Mouse (Mus musculus) NIH3T3 (cell line): Measurements from ENCODE around the gene Adipor2.
"Not testable (repeated sequence)": the region's sequence is repeated elsewhere in the genome, so short reads cannot be mapped to it uniquely, and the experiment has no call there.

Experiments used
- DNase-seq: peaks from one replicate; pipeline ENCODE4 v3.0.0-alpha.2; 2012; ENCODE audit warnings: low read depth

Adipor2 gene

DNA sequence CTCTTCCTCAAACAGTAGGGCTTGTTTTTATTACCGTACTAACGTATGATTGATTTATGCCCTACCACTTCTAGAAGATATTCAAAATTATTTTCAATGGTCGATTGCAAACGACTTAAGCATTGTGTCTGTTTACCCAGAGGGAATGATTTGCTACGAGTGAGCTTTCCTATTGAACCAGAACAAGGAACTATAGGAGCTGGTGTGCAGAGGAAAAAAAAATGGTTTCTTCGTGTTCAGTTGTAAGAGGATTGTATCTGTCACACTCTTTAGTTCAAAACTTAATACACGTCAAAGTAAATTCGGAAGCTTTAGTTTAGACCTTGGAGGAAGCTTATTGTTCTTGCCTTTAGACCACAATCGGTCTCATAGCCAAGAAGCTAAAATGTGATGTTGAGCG lies 28.4 kb downstream of the Adipor2 start:
- no peak for DNase-seq

GRCm38 (mm10) chr6:119388650-119389012 lies 28.9 kb downstream of the Adipor2 start:
- DNase-seq: peak; percentile 99

GRCm38 (mm10) chr6:119387801-119388649 lies 29.5 kb downstream of the Adipor2 start:
- no peak for DNase-seq

DNA sequence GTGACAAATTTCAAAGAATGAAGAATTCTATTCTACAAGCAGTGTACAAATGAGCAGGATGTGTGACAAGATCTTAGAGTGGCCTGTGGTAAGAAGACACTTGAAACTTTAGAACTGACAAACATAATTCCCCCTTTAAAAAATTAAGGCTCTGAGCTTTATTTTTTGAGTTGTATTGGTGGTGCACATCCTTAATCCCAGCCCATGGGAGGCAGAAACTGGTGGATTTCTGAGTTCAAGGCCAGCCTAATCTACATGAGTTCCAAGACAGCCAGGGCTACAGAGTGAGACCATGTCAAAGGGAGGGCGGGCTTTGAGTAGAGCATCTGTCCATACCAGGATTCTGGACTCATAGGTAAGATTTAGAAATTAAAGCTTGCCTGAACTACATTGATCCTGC lies 30.7 kb downstream of the Adipor2 start:
- DNase-seq: no peak

DNA sequence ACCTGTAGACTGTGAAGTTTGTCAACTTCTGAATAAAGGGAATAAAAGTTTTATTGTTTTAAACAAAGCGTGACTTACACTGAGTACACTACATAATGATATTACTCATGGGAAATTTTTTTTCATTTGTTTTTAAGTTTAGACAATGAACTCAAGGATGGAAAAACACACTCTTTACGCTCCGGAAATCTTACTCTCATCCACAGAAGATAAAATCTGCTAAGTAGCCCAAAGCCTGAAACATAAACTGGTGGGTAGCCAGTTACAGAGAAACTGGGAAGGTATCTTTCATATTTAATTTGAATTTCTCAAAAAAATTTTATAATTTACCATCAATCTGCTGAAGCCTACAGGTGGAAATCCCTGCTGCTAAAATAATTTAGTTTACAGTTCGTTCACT lies 31.1 kb downstream of the Adipor2 start:
- DNase-seq: no peak

- no peak for DNase-seq
Observed at GRCm38 (mm10) chr6:119385668-119386067, 31.8 kb downstream of the Adipor2 start.

- no peak for DNase-seq
Observed at GRCm38 (mm10) chr6:119378631-119379030, 38.9 kb downstream of the Adipor2 start.

DNA sequence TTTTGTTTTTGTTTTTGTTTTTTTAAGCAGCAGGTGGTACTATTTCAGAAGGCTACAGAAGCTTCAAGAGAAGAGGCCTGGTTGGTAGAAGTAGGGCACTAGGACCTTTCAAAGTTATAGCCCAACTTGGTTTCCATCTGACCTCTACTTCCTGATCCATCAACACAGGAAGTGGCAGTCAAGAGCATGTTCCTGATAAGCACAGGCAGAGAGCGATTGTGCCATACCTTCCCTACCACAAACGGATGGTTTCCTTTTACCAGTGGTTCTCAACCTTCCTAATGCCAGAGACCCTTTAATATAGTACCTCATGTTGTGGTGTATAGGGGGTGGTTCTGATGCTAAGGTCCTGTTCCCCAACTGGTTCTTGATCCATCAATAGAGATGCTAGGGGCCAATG lies 39.9 kb downstream of the Adipor2 start:
- DNase-seq: no peak

DNA sequence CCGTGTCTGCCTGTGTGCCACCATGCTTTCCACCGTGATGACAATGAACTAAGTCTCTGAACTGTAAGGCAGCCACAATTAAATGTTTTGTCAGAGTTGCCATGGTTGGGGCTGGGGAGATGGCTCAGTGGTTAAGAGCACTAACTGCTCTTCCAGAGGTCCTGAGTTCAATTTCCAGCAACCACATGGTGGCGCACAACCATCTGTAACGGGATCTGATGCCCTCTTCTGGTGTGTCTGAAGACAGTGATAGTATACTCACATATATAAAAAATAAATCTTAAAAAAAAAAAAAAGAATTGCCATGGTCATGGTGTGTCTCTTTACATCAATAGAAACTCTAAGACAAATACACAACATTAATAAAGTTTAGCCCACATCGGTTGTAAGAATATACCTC lies 42.5 kb downstream of the Adipor2 start:
- no peak for DNase-seq

DNA sequence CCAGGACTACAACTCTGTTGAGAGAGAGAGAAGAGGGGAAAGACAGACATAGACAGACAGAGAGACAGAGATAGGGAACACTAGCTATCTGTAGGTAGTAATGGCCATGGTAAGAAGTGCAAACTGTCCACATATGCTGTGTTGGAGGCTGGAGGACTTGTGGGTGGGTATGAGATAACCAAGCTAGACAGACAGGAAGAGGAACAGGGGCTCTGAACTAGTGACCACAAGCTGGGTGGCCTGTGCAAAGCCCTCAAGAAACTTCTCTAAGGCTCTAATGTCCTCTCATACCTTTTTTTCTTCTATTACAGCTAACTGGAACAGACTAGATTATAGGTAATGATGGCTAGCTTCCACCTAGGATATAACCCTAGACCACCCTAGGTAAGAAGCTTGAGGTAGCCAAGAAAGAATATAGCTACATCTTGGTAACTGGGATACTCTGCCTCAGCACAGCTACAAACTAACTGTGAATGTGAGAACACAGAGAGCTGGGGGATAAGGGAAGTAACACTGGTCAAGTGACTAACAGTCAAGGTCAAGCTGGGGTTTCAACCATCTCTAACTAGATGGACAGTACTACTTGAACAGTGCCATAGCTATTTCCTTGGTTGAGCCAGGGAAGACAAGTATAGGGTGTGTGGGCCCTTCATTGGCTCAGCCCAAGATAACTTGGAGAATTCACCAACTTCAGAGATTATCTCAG lies 44.4 kb downstream of the Adipor2 start:
- no peak for DNase-seq

GRCm38 (mm10) chr6:119372237-119372636 lies 45.3 kb downstream of the Adipor2 start:
- DNase-seq: no peak

GRCm38 (mm10) chr6:119371624-119372023 lies 45.9 kb downstream of the Adipor2 start:
- no peak for DNase-seq

DNA sequence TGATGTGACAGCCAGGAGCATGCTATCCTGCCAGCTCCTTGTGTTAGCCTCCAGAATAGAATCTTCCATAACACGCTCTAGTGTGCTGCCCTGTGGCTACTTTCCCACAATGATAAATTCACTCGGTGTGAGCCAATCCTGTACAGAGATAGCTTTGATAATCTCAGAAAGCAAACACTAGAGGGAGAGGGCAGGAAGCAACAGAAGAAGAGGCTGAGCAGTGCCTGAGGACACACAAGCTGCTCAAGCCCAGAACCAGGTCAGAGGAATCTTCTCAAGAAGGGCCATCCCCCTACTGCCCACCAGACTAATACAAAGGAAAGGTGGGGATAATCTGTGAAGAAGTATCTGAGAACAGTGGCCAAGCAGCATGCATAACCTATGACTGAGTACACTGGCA lies 50.1 kb downstream of the Adipor2 start:
- DNase-seq: no peak

GRCm38 (mm10) chr6:119366800-119367199 lies 50.7 kb downstream of the Adipor2 start:
- not testable (repeated sequence) for DNase-seq

- no peak for DNase-seq
Observed at GRCm38 (mm10) chr6:119363593-119363992, 53.9 kb downstream of the Adipor2 start.

DNA sequence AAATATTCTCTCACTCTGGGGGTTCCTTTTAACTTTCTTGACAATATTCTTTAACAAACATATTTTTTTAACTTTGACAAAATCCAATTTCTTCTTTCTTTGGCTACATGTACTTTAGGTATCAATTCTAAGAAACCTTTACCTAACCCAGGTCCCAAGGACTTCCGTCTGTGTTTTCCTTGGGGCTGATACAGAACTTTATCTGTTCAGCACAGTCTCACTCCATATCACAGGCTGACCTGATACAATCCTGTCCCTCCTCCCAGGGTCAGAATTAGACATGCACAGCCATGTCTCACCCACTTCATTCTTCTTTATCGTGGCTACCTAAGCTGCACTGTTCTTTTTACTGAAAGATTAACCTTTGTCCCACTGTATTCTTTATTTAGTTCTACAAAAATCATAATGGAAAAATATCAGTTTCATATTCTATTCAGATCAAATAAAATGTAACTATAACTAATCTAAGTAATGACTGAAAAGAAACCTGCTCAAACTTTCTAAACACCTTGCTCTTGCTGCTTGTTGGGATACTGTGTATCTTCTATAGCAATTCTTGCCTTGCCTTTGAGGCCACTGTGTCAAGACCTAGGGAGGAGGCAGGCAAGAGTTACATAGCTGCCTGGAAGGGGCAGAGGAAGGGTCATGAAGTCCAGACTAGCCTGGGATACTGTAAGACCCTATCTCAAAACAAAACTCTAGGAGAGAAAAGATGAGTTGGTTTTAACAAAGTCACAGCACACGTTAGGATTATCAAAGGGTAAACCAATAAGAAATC lies 56.4 kb downstream of the Adipor2 start:
- no peak for DNase-seq

- not testable (repeated sequence) for DNase-seq
Observed at GRCm38 (mm10) chr6:119360250-119360649, 57.3 kb downstream of the Adipor2 start.

- DNase-seq: no peak
Observed at GRCm38 (mm10) chr6:119358020-119358571, 59.4 kb downstream of the Adipor2 start.

DNA sequence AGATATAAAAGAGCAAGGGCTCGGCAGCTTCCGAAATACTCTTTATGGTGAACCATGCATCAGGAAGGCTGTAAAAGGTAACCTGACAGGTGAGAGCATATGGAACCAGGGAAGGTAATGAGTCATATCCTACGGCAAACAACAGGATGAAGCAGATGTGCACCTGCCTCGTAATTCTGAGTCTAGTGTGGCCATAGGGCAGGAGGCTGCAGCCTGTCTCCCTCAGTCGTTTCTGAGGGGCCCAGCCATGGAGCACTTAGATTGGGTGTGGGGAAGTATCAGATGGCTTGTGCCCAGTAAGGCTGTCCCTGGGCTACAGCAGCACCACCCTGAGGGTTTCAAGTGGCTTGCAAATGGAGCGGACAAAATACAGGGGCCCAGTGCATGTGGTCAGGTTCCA lies 65.0 kb downstream of the Adipor2 start:
- no peak for DNase-seq

DNA sequence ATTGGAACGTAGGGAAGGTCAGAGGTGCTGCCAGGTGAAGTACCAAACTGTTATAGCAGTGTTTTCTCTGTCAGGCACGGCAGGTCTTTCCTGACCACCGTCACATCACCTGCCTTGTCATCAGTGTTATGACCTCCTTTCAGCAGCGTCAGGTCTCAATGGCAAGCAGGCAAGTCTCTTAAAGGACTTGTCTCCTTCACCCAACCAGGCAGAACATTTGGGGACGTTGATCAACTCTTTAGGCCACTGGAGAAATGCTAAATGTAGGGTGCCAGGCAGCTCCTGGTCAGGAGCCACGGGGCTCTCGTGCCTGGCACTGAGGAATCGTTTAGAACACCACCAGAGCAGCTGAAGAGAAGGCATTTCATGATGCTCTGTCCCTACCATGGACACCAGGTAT lies 65.8 kb downstream of the Adipor2 start:
- DNase-seq: no peak

DNA sequence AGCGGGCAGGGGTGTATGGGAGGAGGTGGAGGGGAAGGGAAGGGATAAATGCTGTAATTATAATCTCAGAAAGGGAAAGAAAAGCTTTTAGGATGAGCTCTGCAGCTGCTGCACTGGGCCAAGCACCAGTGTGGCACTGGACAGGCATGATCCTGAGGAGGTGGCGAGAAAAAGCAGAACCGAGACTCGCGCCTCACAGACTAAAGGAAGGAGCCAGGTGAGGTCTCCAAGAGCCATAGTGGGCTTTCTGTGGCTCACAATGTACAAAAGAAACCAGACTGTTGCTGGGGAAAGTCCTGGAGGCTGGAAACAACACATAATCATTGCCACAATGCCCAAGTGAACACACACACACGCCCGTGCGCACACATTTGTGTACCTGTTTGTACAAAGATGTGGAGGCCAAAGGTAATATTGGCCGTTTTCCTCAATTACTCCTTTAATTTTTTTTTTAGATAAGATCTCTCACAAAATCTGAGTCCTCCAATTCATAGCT lies 66.8 kb downstream of the Adipor2 start:
- no peak for DNase-seq

- peak; percentile 89 for DNase-seq
Observed at GRCm38 (mm10) chr6:119348234-119348633, 69.3 kb downstream of the Adipor2 start.
